Comparison of ENCODE assay signal across 10 mouse cellular contexts in genomic region chr5:143589108-143589507, GRCm38 (mm10). TPM values are rescaled to one million over a fixed set of nuclear protein-coding genes. Genes with fewer than 3 reads are reported as not detected.
DNase-seq lines count a peak whose midpoint lies in the region; ATAC-seq and TF ChIP-seq lines count a peak whose summit lies in the region.
"Had no signal": no experiment of that assay in that cellular context is flagged by ENCODE, and none has a peak within 500 bp of the region (broad histone marks: within the 10 kb centered on the region; RNA-seq: fewer than 3 reads in every experiment).

No protein-coding gene starts in this region.

- no peaks in the 10 kb centered on the region for H3K27me3 ChIP-seq in forebrain, embryonic 10.5 days (ENCODE audit: poor library complexity, severe bottlenecking)
- no peaks in the 10 kb centered on the region for H3K27me3 ChIP-seq in forebrain, embryonic 11.5 days (ENCODE audit: control insufficient read depth, insufficient read depth, low read length)
- no peaks in the 10 kb centered on the region for H3K27me3 ChIP-seq in lung, embryonic 14.5 days (ENCODE audit: insufficient read depth, low read length)
- H3K27me3 ChIP-seq: midbrain, embryonic 12.5 days had no signal

- H3K36me3 ChIP-seq in forebrain, embryonic 10.5 days (replicated peaks), result no peaks in the 10 kb centered on the region
- H3K36me3 ChIP-seq in forebrain, embryonic 11.5 days (ENCODE audit: control insufficient read depth, insufficient read depth, low read length), result no peaks in the 10 kb centered on the region
- no peaks in the 10 kb centered on the region for H3K36me3 ChIP-seq in lung, embryonic 14.5 days (ENCODE audit: insufficient read depth)
- H3K36me3 ChIP-seq: midbrain, embryonic 12.5 days had no signal

- H3K27ac ChIP-seq in forebrain, embryonic 10.5 days, result 0 out of 2 replicates have a peak overlapping the region, but pooled peaks have one; percentile 6
- no peak overlapping the region for H3K27ac ChIP-seq in forebrain, embryonic 11.5 days (ENCODE audit: low read depth, low read length)
- H3K27ac ChIP-seq in lung, embryonic 14.5 days (ENCODE audit: low read depth), result no peak overlapping the region
- H3K27ac ChIP-seq: midbrain, embryonic 12.5 days had no signal

- H3K4me2 ChIP-seq in forebrain, embryonic 11.5 days (ENCODE audit: low read depth, low read length, severe bottlenecking), result no peak overlapping the region
- H3K4me2 ChIP-seq in lung, embryonic 14.5 days, result peak overlapping the region; percentile 25; the same call in 1 of the 2 replicates
- H3K4me2 ChIP-seq: midbrain, embryonic 12.5 days had no signal

- H3K4me1 ChIP-seq in forebrain, embryonic 10.5 days, result peaks cover 12% of the 10 kb centered on the region
- no peaks in the 10 kb centered on the region; the same call in 1 of the 2 replicates for H3K4me1 ChIP-seq in forebrain, embryonic 11.5 days (replicated peaks; ENCODE audit: control insufficient read depth, insufficient read depth, low read length)
- no peaks in the 10 kb centered on the region for H3K4me1 ChIP-seq in lung, embryonic 14.5 days (ENCODE audit: insufficient read depth)

- no peak overlapping the region for H3K9ac ChIP-seq in forebrain, embryonic 11.5 days (ENCODE audit: low read length)
- no peak overlapping the region for H3K9ac ChIP-seq in lung, embryonic 14.5 days
- H3K9ac ChIP-seq: midbrain, embryonic 12.5 days had no signal

- no peaks in the 10 kb centered on the region for H3K9me3 ChIP-seq in forebrain, embryonic 10.5 days
- no peaks in the 10 kb centered on the region for H3K9me3 ChIP-seq in forebrain, embryonic 11.5 days (ENCODE audit: control insufficient read depth, low read length)
- no peaks in the 10 kb centered on the region for H3K9me3 ChIP-seq in lung, embryonic 14.5 days (ENCODE audit: low read depth, low read length)
- H3K9me3 ChIP-seq: midbrain, embryonic 12.5 days had no signal

- DNase-seq in forebrain, embryonic 10.5 days (ENCODE audit: extremely low spot score, low spot score), result no peak
- no peak for DNase-seq in forebrain, embryonic 11.5 days (ENCODE audit: low spot score)
- peak; percentile 62 for DNase-seq in lung, embryonic 14.5 days
- DNase-seq in lung, postnatal 36 days, result no peak
- DNase-seq in kidney, postnatal 4 days, result peak; percentile 53 to 68
- DNase-seq in testis, postnatal 14 days (ENCODE audit: low spot score), result peak; percentile 74
- DNase-seq in adipocyte (ENCODE audit: low spot score), result no peak
- DNase-seq in right cerebral cortex, postnatal 14 days, result no peak

- no peak for ATAC-seq in forebrain, embryonic 11.5 days (replicated peaks; ENCODE audit: low FRiP score)
- peak; percentile 67; the same call in 1 of the 2 replicates for ATAC-seq in lung, embryonic 14.5 days (ENCODE audit: insufficient read depth)
- ATAC-seq: CD4-positive, CD25-positive, alpha-beta regulatory T cell, adult 4 months had no signal

- no peak for TF ChIP-seq CTCF in lung, embryonic 14.5 days (IDR thresholded peaks at IDR 0.05; ENCODE audit: low read depth)

- 48% methylated on average over 17 of the region's 17 CpGs for WGBS in forebrain, embryonic 10.5 days
- WGBS in forebrain, embryonic 11.5 days, result 33% methylated on average over 17 of the region's 17 CpGs
- WGBS in lung, embryonic 14.5 days, result 18% methylated on average over 17 of the region's 17 CpGs

- H3K4me3 ChIP-seq in forebrain, embryonic 10.5 days, result no peak overlapping the region
- no peak overlapping the region for H3K4me3 ChIP-seq in forebrain, embryonic 11.5 days (ENCODE audit: low read depth, low read length)
- no peak overlapping the region for H3K4me3 ChIP-seq in lung, embryonic 14.5 days (ENCODE audit: low read depth, low read length)
- H3K4me3 ChIP-seq: midbrain, embryonic 12.5 days had no signal

RNA-seq across cellular contexts. Expression of gene Cyth3, which starts 33.1 kb away (rescaled TPM):
- 31.2 and 31.6 TPM in 2 replicates for polyA plus RNA-seq in forebrain, embryonic 10.5 days (2016; fragmentation: Nextera tagmentation; extraction: Ambion mirVana)
- polyA plus RNA-seq in forebrain, embryonic 11.5 days (2014; fragmentation: Nextera tagmentation; extraction: Ambion mirVana), result 27.8 and 29.4 TPM in 2 replicates
- 48.3 and 52.0 TPM in 2 replicates for polyA plus RNA-seq in lung, embryonic 14.5 days (2014; fragmentation: Nextera tagmentation; extraction: Ambion mirVana)

Comparison
In these comparisons a context has a peak if more than half of its experiments do, and no peak if none do; other contexts are left out.
1. DNase-seq: peak in lung, embryonic 14.5 days (single experiment), kidney, postnatal 4 days (2 of 2) and testis, postnatal 14 days (single experiment); none in forebrain, embryonic 10.5 days (single experiment), forebrain, embryonic 11.5 days (single experiment), lung, postnatal 36 days (single experiment), adipocyte (single experiment) and right cerebral cortex, postnatal 14 days (single experiment).